Mouse (Mus musculus): ENCODE results near the gene Rai14.

The Rai14 gene

GRCm38 (mm10) chr15:10628131-10628979 lies 86.1 kb downstream of the Rai14 start:
- CTCF ChIA-PET: interaction anchor here in 1 of 4 experiments (0.7 kb wide), 1 partner anchor 354 kb away, joined by 4 read pairs; no protein-coding TSS in a partner anchor
- POLR2A ChIA-PET: interaction anchor here in 2 of 4 experiments (0.6 to 1.6 kb wide), 7 partner anchors 14 to 240 kb away, joined by 3 to 5 read pairs (median 4); partner anchors contain the start of gene Dnajc21 (in 1 of the 2)

GRCm38 (mm10) chr15:10623571-10624227 lies 90.7 kb downstream of the Rai14 start:
- ChIA-PET POLR2A (interaction anchor here (0.6 to 1.9 kb wide), 8 partner anchors 9 to 201 kb away, joined by 3 to 8 read pairs (median 4); no protein-coding TSS in a partner anchor), CTCF (no interaction called here)

GRCm38 (mm10) chr15:10621194-10621593 lies 93.2 kb downstream of the Rai14 start:
- ChIA-PET POLR2A (interaction anchor here in 3 of 4 experiments (0.8 to 4.5 kb wide), 5 partner anchors 13 to 93 kb away, joined by 3 to 24 read pairs (median 4); partner anchors contain the start of gene Rai14 (in 1 of the 3)), CTCF (interaction anchor here in 1 of 4 experiments (0.6 kb wide), 1 partner anchor 1499 kb away, joined by 8 read pairs; no protein-coding TSS in a partner anchor)

DNA sequence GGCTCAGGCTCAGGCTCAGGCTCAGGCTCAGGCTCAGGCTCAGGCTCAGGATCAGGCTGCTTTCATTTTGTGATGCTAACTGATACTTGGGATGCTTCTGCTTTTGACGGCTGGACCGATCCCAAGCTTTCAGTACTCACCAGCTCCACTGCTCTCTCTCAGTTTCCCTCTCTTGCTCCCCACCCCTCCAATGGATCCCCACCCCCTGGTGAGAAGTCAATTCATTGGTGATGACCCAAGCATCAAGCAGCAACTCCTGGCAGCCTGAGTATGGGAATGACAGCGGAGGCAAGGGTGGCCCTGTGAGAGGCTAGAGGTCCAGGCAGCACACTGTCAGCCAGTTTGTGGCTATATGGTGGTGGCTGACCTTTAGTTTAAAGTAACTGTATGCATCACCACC lies 94.7 kb downstream of the Rai14 start:
- ChIA-PET CTCF (no interaction called here), POLR2A (interaction anchor here (0.5 to 4.5 kb wide), 14 partner anchors 9 to 799 kb away, joined by 3 to 24 read pairs (median 4); partner anchors contain the start of gene Dnajc21 (in 1 of the 4))

GRCm38 (mm10) chr15:10618276-10618675 lies 96.1 kb downstream of the Rai14 start:
- POLR2A ChIA-PET: interaction anchor here in 3 of 4 experiments (0.8 to 4.5 kb wide), 8 partner anchors 8 to 96 kb away, joined by 3 to 24 read pairs (median 4); partner anchors contain the start of gene Rai14 (in 1 of the 3)

DNA sequence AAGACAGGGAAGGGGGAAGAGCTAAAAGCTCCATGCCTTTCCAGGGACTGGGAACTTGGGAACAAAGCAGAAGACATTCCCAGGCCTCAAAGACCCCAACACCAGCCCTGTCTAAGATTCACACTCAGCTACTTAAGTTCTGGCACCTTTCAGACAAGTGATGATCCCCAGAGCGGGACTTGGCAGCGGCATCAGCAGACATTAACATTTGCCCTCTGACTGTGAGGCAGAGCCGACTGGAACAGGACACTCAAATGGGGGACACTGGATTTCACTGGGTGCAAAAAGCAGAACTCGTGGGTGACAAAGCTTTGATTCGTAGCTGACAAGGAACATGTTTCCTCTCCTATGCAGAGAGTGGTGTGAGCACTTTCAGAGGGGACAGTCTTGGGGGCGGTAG lies 98.4 kb downstream of the Rai14 start:
- CTCF ChIA-PET: no interaction called here

More at GRCm38 (mm10) chr15:10618276-10618675, 96.1 kb downstream of the Rai14 start:
- CTCF ChIA-PET: interaction anchor here (0.5 to 1.6 kb wide), 16 partner anchors 11 to 283 kb away, joined by 3 to 10 read pairs (median 3); no protein-coding TSS in a partner anchor

GRCm38 (mm10) chr15:10611040-10611439 lies 103.4 kb downstream of the Rai14 start:
- CTCF ChIA-PET: no interaction called here
- POLR2A ChIA-PET: interaction anchor here in 2 of 4 experiments (1.2 to 1.6 kb wide), 3 partner anchors 8 to 103 kb away, joined by 3 to 6 read pairs (median 3); partner anchors contain the start of gene Rai14 (in 1 of the 2)

More for the DNA sequence above, 98.4 kb downstream of the Rai14 start:
- POLR2A ChIA-PET: interaction anchor here in 3 of 4 experiments (0.7 to 1.2 kb wide), 5 partner anchors 9 to 146 kb away, joined by 3 to 4 read pairs (median 3); partner anchors contain the start of genes Dnajc21 (in 1 of the 3) and Rai14 (in 1 of the 3)

GRCm38 (mm10) chr15:10609107-10609506 lies 105.3 kb downstream of the Rai14 start:
- ChIA-PET CTCF (interaction anchor here in 1 of 4 experiments (0.6 kb wide), 1 partner anchor 575 kb away, joined by 3 read pairs; no protein-coding TSS in a partner anchor), POLR2A (interaction anchor here in 3 of 4 experiments (0.6 to 1.5 kb wide), 5 partner anchors 9 to 99 kb away, joined by 3 to 6 read pairs (median 3); no protein-coding TSS in a partner anchor)

- POLR2A ChIA-PET: interaction anchor here in 1 of 4 experiments (0.6 to 1.4 kb wide), 2 partner anchors 64 to 100 kb away, joined by 3 read pairs; no protein-coding TSS in a partner anchor
- CTCF ChIA-PET: no interaction called here
These were observed 105.8 kb downstream of the Rai14 start for GRCm38 (mm10) chr15:10608508-10609098.

DNA sequence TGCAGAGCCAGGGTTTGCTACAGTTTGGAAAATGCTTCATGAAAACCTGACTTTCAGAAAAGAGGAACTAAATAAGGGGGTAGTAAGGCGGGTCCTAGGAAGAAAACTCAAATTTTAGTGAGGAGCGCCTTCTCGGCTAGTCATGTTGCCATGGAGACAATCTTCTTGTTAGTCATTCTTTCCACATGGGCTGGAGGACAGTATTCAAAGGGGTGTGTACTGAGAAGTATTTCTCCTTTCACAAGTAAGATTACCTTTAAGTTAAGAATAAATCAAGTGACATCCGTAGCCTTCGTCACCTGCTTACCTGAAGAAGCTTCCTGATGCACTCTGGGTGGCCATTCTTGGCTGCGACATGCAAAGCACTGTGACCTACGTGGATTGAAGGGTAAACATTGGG lies 115.0 kb downstream of the Rai14 start:
- POLR2A ChIA-PET: interaction anchor here (0.5 to 2.7 kb wide), 18 partner anchors 10 to 129 kb away, joined by 3 to 10 read pairs (median 4); partner anchors contain the start of genes Dnajc21 (in 1 of the 4) and Rai14 (in 1 of the 4)
- CTCF ChIA-PET: interaction anchor here in 1 of 4 experiments (1.4 kb wide), 1 partner anchor 16 kb away, joined by 4 read pairs; no protein-coding TSS in a partner anchor

DNA sequence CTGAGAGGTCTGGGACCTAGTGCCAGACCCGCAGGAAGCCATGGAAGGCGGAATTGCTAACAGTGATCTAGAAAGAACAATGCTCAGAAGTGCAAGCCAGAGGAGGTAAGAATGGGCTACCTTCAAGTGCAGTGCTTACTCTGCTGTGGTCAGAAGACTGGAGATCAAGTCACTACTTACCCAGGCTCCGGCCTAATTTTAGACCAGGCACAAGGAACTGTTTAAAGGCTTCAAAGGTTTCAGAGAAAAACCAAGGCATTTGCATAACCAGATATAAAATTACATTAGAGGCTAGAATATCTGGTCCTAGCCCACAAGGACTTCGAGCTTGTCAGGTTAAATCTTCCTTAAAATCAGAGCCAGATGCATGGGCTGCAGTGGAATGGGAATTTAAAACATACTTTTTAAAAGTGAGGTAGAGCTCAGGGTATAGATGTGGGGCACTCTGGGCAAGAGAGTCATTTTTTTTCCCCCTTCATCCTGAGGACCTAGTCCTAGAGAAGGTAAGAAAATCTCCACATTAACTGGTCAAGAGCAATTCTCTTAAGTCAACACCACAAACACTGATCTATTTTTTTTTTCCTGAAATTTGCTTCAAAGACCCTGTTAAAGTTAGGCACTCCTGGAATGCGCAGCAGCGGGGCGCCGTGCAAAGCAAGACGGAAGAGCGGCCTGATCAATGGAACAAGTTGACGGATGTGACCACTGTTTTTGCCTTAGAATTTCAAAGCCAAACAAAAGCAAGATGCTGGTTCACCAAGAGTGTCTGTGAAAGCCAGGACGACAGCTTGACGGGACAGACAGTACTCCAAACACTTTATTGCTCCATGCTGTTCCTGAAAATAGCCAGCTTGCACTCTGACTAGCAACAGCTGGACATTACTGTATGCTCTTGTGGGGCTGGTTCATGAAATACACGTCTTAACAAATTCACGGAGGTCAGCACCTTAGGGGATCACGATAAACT lies 115.9 kb downstream of the Rai14 start:
- ChIA-PET CTCF (no interaction called here), POLR2A (interaction anchor here in 2 of 4 experiments (0.6 to 2.7 kb wide), 14 partner anchors 9 to 128 kb away, joined by 3 to 6 read pairs (median 4); partner anchors contain the start of gene Dnajc21 (in 1 of the 2))

GRCm38 (mm10) chr15:10596871-10597270 lies 117.6 kb downstream of the Rai14 start:
- POLR2A ChIA-PET: interaction anchor here in 2 of 4 experiments (0.9 to 2.7 kb wide), 8 partner anchors 10 to 128 kb away, joined by 3 to 6 read pairs (median 4); no protein-coding TSS in a partner anchor
- CTCF ChIA-PET: interaction anchor here in 2 of 4 experiments (1.5 to 2.7 kb wide), 1 partner anchor 13 kb away, joined by 4 to 12 read pairs; no protein-coding TSS in a partner anchor

DNA sequence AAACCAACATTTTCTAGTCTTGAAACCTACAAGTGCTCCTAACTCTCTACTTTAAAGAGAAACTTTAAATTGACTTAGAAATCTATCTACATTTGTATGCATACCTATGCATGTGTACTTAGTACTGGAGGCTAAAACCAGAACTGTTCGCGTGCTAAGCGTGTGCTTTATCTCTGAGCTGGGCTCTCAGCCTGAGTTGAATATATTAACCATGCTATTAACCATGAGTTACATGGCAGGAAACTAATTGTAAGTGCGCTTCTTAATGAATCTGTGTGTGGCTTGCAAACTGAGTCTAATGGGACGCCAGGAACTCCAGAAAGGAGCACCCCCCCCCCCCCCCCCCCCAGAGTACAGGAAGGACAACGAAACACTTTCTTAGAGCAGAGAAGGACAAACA lies 119.0 kb downstream of the Rai14 start:
- ChIA-PET CTCF (interaction anchor here in 3 of 4 experiments (1.0 to 2.7 kb wide), 6 partner anchors 9 to 23 kb away, joined by 3 to 12 read pairs (median 4); no protein-coding TSS in a partner anchor), POLR2A (interaction anchor here (0.6 to 1.8 kb wide), 19 partner anchors 10 to 230 kb away, joined by 3 to 11 read pairs (median 4); partner anchors contain the start of gene Rai14 (in 2 of the 4))

GRCm38 (mm10) chr15:10594910-10595309 lies 119.5 kb downstream of the Rai14 start:
- ChIA-PET POLR2A (interaction anchor here in 2 of 4 experiments (0.6 to 1.8 kb wide), 9 partner anchors 11 to 130 kb away, joined by 3 to 11 read pairs (median 4); partner anchors contain the start of gene Rai14 (in 2 of the 2)), CTCF (interaction anchor here in 2 of 4 experiments (1.0 to 1.4 kb wide), 3 partner anchors 9 to 12 kb away, joined by 3 to 4 read pairs (median 3); no protein-coding TSS in a partner anchor)

GRCm38 (mm10) chr15:10593094-10593493 lies 121.3 kb downstream of the Rai14 start:
- CTCF ChIA-PET: interaction anchor here in 2 of 4 experiments (0.6 to 1.0 kb wide), 3 partner anchors 10 to 18 kb away, joined by 3 to 6 read pairs (median 3); no protein-coding TSS in a partner anchor
- POLR2A ChIA-PET: no interaction called here

DNA sequence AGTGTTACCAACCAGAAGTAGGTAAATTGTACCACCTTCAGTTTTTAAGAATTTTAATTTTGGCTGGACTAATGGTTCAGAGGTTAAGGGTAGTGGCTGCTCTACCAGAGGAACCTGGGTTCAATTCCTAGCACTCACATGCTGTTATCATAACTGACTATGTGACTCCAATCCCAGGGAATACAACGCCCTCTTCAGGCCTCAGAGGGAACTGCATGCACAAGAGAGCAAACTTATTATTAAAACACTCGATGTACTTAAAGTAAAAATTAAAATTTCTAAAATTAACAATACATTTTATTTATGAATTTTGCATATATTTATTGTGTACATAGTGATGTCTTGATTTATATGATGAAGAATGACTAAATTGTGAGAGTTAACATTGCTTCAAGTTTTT lies 127.9 kb downstream of the Rai14 start:
- ChIA-PET POLR2A (interaction anchor here in 3 of 4 experiments (0.5 to 1.5 kb wide), 5 partner anchors 9 to 1926 kb away, joined by 3 to 6 read pairs (median 3); no protein-coding TSS in a partner anchor), CTCF (interaction anchor here (0.7 to 1.5 kb wide), 5 partner anchors 9 to 50 kb away, joined by 3 to 6 read pairs (median 3); no protein-coding TSS in a partner anchor)

All from embryonic stem cell, embryonic (primary cell).